Mouse (Mus musculus): ENCODE measurements around the gene Gdpd3.

The Gdpd3 gene

GRCm38 (mm10) chr7:126807405-126807804 is 41.3 kb downstream of the Gdpd3 start:
- DNase-seq (ENCODE audit: low spot score), result no peak

- DNase-seq (ENCODE audit: low spot score), result peak; percentile 53
Observed at GRCm38 (mm10) chr7:126808703-126809455, 42.7 kb downstream of the Gdpd3 start.

GRCm38 (mm10) chr7:126809723-126810369 is 43.7 kb downstream of the Gdpd3 start:
- no peak for DNase-seq (ENCODE audit: low spot score)

GRCm38 (mm10) chr7:126815726-126816222 is 49.6 kb downstream of the Gdpd3 start:
- no peak for DNase-seq (ENCODE audit: low spot score)

DNA sequence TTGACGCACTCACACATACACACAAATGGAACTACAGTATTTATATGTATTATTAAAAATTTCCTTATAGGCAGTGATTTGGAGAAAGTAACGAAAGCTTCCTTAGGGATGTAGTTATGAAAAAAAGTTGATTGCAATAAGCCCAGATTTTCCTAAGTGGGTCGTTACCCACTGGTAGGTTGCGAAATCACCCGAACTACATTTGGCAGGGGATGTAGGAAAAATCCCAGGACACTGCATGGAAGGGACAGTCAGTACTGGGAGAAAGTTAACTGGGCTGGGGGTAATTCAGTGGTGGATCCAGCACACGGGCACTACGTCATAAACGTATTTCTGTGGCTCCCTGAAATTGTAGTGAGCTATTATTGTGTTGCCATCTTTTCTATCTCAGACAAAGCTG is 50.4 kb downstream of the Gdpd3 start:
- DNase-seq (ENCODE audit: low spot score), result no peak

DNA sequence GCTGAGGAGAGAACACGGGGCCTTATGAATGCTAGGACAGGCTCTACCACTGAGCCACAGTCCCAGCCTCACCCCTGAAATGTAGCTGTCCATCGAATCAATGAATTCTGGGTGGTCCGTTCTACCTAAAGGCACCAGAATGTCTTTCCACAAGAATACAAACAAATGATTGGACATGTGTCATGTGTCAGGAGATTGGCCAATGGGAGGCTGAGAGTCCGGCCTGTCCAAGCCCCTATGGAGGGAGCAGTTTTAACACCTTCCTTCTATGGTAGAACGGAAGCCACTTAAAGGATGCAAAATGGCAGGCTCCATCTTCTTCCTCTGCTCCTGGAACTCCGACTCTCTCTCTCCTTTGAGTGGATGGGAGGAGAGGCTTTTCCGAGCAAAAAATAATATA is 51.5 kb downstream of the Gdpd3 start:
- DNase-seq (ENCODE audit: low spot score), result no peak

GRCm38 (mm10) chr7:126818818-126819217 is 52.7 kb downstream of the Gdpd3 start:
- DNase-seq (ENCODE audit: low spot score), result no peak

DNA sequence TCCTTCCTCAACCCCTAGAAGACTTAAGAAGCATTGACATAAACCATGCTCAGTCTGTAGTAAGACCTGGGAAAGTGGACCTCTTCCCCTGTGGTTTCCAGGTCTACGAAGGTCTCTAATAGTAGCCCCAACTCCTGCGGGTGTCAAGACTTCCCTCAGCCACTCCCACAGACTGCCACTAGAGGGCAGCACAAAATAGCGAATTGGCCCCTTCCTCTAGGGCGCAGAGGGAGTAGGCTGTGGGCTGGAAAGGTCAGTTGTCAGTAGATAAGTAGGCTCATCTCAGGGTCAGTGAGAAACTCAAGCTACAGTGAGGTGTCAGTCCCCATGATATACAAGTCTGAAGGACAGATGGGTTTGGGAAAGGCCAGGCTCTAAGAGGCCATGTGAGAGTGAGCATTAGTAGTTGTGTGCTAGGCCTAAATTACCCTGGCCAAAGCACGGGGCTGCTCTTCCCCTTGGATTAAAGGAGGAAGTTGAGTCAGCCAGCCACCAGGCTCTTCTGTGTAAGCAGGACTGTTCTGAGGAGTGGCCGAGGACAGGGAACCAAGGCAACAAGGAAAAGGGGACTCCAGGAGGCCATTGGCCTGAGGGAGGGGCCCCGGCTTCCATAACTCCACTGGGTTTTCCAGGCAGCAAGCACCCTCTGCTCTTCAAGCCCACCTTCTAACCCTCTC is 55.8 kb downstream of the Gdpd3 start:
- DNase-seq (ENCODE audit: low spot score), result no peak

GRCm38 (mm10) chr7:126822741-126823140 is 56.6 kb downstream of the Gdpd3 start:
- no peak for DNase-seq (ENCODE audit: low spot score)

- no peak for DNase-seq (ENCODE audit: low spot score)
Observed at GRCm38 (mm10) chr7:126823202-126823711, 57.1 kb downstream of the Gdpd3 start.

DNA sequence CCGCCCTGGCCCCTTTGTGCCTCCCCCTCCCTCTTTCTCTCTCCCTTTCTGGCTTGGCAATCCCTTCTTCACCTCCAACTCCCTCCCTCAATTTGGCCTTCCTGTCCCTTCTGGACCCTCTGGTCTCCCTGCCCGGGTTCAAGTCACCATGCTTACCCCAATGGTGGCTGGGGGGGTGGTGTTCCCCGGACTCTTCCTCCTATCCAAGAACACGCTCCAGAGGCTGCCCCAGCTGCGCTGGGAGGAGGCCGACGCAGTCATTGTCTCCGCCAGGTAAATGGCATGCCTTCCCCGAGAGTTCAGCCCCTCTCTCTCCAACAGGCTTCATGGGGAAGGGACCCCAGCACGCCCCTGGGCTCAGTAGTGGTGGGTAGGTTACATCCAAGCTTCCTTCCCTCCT is 57.8 kb downstream of the Gdpd3 start:
- no peak for DNase-seq (ENCODE audit: low spot score)

Measured in urinary bladder, postnatal 10 days (tissue).